Mouse (Mus musculus): ENCODE data around the gene Glra1. TPM values are rescaled to one million over a fixed set of nuclear protein-coding genes. Genes with fewer than 3 reads are reported as not detected.

Gene Glra1
- total RNA-seq, 2 experiments from 2014 or later = not detected

Other genes starting within 250 kb of the Glra1 start
- gene Sparc, start 185.0 kb downstream of the Glra1 start, total RNA-seq (2015) = 0.71 and 1.2 TPM in 2 replicates
- gene Sparc, start 185.0 kb downstream of the Glra1 start, total RNA-seq (2017) = 0.57 and 1.5 TPM in 2 replicates
- 211 and 215 TPM in 2 replicates for gene Atox1, start 147.0 kb downstream of the Glra1 start, total RNA-seq (2015)
- 71.8 and 92.8 TPM in 2 replicates for gene Atox1, start 147.0 kb downstream of the Glra1 start, total RNA-seq (2017)
- gene G3bp1, start 138.5 kb downstream of the Glra1 start, total RNA-seq (2015) = 29.4 and 30.7 TPM in 2 replicates
- gene G3bp1, start 138.5 kb downstream of the Glra1 start, total RNA-seq (2017) = 47.8 and 50.6 TPM in 2 replicates

All from megakaryocyte, adult 5-6 weeks (primary cell).